In the genomic region with DNA sequence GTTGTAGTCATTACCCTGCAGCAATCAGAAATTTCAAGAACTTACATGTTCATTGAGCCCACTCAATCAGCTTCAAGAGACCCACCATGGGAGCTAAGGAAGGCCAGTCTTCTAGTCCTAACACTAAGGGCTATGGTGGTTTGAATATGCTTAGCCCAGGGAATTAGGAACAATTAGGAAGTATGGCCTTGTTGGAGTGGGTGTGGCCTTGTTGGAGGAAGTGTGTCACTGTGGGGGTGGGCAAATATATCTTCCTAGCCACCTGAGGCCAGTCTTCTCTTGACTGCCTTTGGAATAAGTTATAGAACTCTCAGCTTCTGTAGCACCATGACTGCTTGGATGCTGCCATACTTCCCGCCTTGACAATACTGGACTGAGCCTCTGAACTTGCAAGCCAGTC, we compare ENCODE assay signal across 11 mouse cellular contexts. TPM values are rescaled to one million over a fixed set of nuclear protein-coding genes. Genes with fewer than 3 reads are reported as not detected.
DNase-seq lines count a peak whose midpoint lies in the region; ATAC-seq and TF ChIP-seq lines count a peak whose summit lies in the region.
"Had no signal": no experiment of that assay in that cellular context is flagged by ENCODE, and none has a peak within 500 bp of the region (broad histone marks: within the 10 kb centered on the region; RNA-seq: fewer than 3 reads in every experiment).

No protein-coding gene starts in this region.

- no peaks in the 10 kb centered on the region for H3K27me3 ChIP-seq in forebrain, embryonic 15.5 days
- H3K27me3 ChIP-seq in forebrain, embryonic 11.5 days (ENCODE audit: control insufficient read depth, insufficient read depth, low read length) = no peaks in the 10 kb centered on the region
- no peaks in the 10 kb centered on the region for H3K27me3 ChIP-seq in midbrain, embryonic 16.5 days (ENCODE audit: control insufficient read depth, insufficient read depth, low read depth, low read length)
- no peaks in the 10 kb centered on the region for H3K27me3 ChIP-seq in midbrain, embryonic 13.5 days
- H3K27me3 ChIP-seq in myocyte (ENCODE audit: control insufficient read depth, insufficient read depth, insufficient read length) = no peaks in the 10 kb centered on the region
- H3K27me3 ChIP-seq: embryonic facial prominence, embryonic 12.5 days; limb, embryonic 12.5 days had no signal

- peaks cover 43% of the 10 kb centered on the region for H3K36me3 ChIP-seq in forebrain, embryonic 15.5 days
- H3K36me3 ChIP-seq in forebrain, embryonic 11.5 days (ENCODE audit: control insufficient read depth, insufficient read depth, low read length) = no peaks in the 10 kb centered on the region; the same call in 1 of the 2 replicates
- peaks cover 27% of the 10 kb centered on the region for H3K36me3 ChIP-seq in midbrain, embryonic 16.5 days (ENCODE audit: control insufficient read depth, insufficient read depth, low read length)
- H3K36me3 ChIP-seq in midbrain, embryonic 13.5 days = peaks cover 49% of the 10 kb centered on the region
- H3K36me3 ChIP-seq in myocyte (ENCODE audit: control insufficient read depth, insufficient read depth) = no peaks in the 10 kb centered on the region
- H3K36me3 ChIP-seq: embryonic facial prominence, embryonic 12.5 days had no signal

- H3K4me1 ChIP-seq in forebrain, embryonic 15.5 days = peaks cover 8% of the 10 kb centered on the region
- H3K4me1 ChIP-seq in forebrain, embryonic 11.5 days (replicated peaks; ENCODE audit: control insufficient read depth, insufficient read depth, low read length) = no peaks in the 10 kb centered on the region; the same call in 1 of the 2 replicates
- H3K4me1 ChIP-seq in midbrain, embryonic 16.5 days (ENCODE audit: control insufficient read depth, insufficient read depth, low read length) = peaks cover 6% of the 10 kb centered on the region
- H3K4me1 ChIP-seq in midbrain, embryonic 13.5 days (replicated peaks) = peaks cover 7% of the 10 kb centered on the region
- H3K4me1 ChIP-seq: limb, embryonic 12.5 days had no signal

- 0 out of 2 replicates have a peak, but pooled peaks have one; percentile 3 for ATAC-seq in forebrain, embryonic 15.5 days (replicated peaks)
- no peak for ATAC-seq in forebrain, embryonic 11.5 days (replicated peaks; ENCODE audit: low FRiP score)
- peak; percentile 13; the same call in 1 of the 2 replicates for ATAC-seq in midbrain, embryonic 16.5 days
- no peak for ATAC-seq in midbrain, embryonic 13.5 days

- H3K9me3 ChIP-seq in forebrain, embryonic 15.5 days = no peaks in the 10 kb centered on the region
- no peaks in the 10 kb centered on the region for H3K9me3 ChIP-seq in forebrain, embryonic 11.5 days (ENCODE audit: control insufficient read depth, low read length)
- no peaks in the 10 kb centered on the region for H3K9me3 ChIP-seq in midbrain, embryonic 16.5 days (replicated peaks; ENCODE audit: control insufficient read depth, low read length, poor library complexity, severe bottlenecking)
- H3K9me3 ChIP-seq in midbrain, embryonic 13.5 days = no peaks in the 10 kb centered on the region
- H3K9me3 ChIP-seq: embryonic facial prominence, embryonic 12.5 days; limb, embryonic 12.5 days had no signal

- no peak for DNase-seq in forebrain, embryonic 11.5 days (ENCODE audit: low spot score)
- peak; percentile 17 for DNase-seq in ZHBTc4 (ENCODE audit: low read depth, low spot score)
- no peak for DNase-seq in cerebellum, adult 9-11 months
- DNase-seq in kidney, postnatal 36 days = no peak

- WGBS in forebrain, embryonic 15.5 days = 95% methylated on average over 1 of the region's 1 CpGs
- 100% methylated on average over 1 of the region's 1 CpGs for WGBS in forebrain, embryonic 11.5 days
- 100% methylated on average over 1 of the region's 1 CpGs for WGBS in midbrain, embryonic 16.5 days
- WGBS in midbrain, embryonic 13.5 days = 100% methylated on average over 1 of the region's 1 CpGs

- TF ChIP-seq POLR2A in myocyte (IDR thresholded peaks at IDR 0.05; ENCODE audit: insufficient read length, low read depth) = no peak

- no peak overlapping the region for H3K27ac ChIP-seq in forebrain, embryonic 15.5 days (replicated peaks)
- no peak overlapping the region for H3K27ac ChIP-seq in forebrain, embryonic 11.5 days (ENCODE audit: low read depth, low read length)
- no peak overlapping the region for H3K27ac ChIP-seq in midbrain, embryonic 16.5 days (ENCODE audit: low read length)
- no peak overlapping the region for H3K27ac ChIP-seq in midbrain, embryonic 13.5 days
- H3K27ac ChIP-seq: kidney, postnatal 0 days had no signal

- no peak overlapping the region for H3ac ChIP-seq in myocyte (ENCODE audit: control insufficient read depth, insufficient read length)

- H3K79me2 ChIP-seq in myocyte (ENCODE audit: control insufficient read depth, insufficient read depth) = no peaks in the 10 kb centered on the region

- no peak overlapping the region for H3K4me2 ChIP-seq in forebrain, embryonic 15.5 days (replicated peaks)
- no peak overlapping the region for H3K4me2 ChIP-seq in forebrain, embryonic 11.5 days (ENCODE audit: low read depth, low read length, severe bottlenecking)
- no peak overlapping the region for H3K4me2 ChIP-seq in midbrain, embryonic 16.5 days (ENCODE audit: low read length)
- no peak overlapping the region for H3K4me2 ChIP-seq in midbrain, embryonic 13.5 days (replicated peaks)
- H3K4me2 ChIP-seq in myocyte (ENCODE audit: low read depth) = peak overlapping the region; percentile 42

- no peak overlapping the region for H3K9ac ChIP-seq in forebrain, embryonic 15.5 days (replicated peaks)
- H3K9ac ChIP-seq in forebrain, embryonic 11.5 days (ENCODE audit: low read length) = no peak overlapping the region
- no peak overlapping the region for H3K9ac ChIP-seq in midbrain, embryonic 16.5 days (ENCODE audit: low read depth, low read length)
- H3K9ac ChIP-seq in midbrain, embryonic 13.5 days (replicated peaks) = no peak overlapping the region
- H3K9ac ChIP-seq: embryonic facial prominence, embryonic 12.5 days had no signal

- H3K4me3 ChIP-seq in forebrain, embryonic 15.5 days = no peak overlapping the region
- no peak overlapping the region for H3K4me3 ChIP-seq in forebrain, embryonic 11.5 days (ENCODE audit: low read depth, low read length)
- H3K4me3 ChIP-seq in midbrain, embryonic 16.5 days (ENCODE audit: low read depth, low read length) = no peak overlapping the region
- H3K4me3 ChIP-seq in midbrain, embryonic 13.5 days (replicated peaks) = no peak overlapping the region
- H3K4me3 ChIP-seq in myocyte = no peak overlapping the region

TF ChIP-seq in myocyte, 11 proteins besides CTCF, POLR2A, EP300 and RAD21:
- TF ChIP-seq MAX (IDR thresholded peaks at IDR 0.05; ENCODE audit: low read depth) (no peak), MYOD1 (IDR thresholded peaks at IDR 0.05; ENCODE audit: control insufficient read depth in 1 of 3, insufficient read length in 2 of 3, low read depth in 2 of 3) (no peak), REST (IDR thresholded peaks at IDR 0.05; ENCODE audit: insufficient read depth, insufficient read length) (no peak), POLR2AphosphoS2 (IDR thresholded peaks at IDR 0.05; ENCODE audit: insufficient read length, low read depth) (no peak), TCF3 (IDR thresholded peaks at IDR 0.05; ENCODE audit: insufficient read length, low read depth) (no peak), USF1 (IDR thresholded peaks at IDR 0.05; ENCODE audit: low read depth) (no peak), CEBPB (IDR thresholded peaks at IDR 0.05; ENCODE audit: insufficient read depth, poor library complexity, severe bottlenecking) (no peak), SRF (IDR thresholded peaks at IDR 0.05; ENCODE audit: control insufficient read depth, insufficient read length, low read depth) (no peak), MYOG (IDR thresholded peaks at IDR 0.05; ENCODE audit: control insufficient read depth in 1 of 3, insufficient read depth in 1 of 3, insufficient read length in 2 of 3, low read depth in 2 of 3) (no peak), E2F4 (IDR thresholded peaks at IDR 0.05; ENCODE audit: insufficient read depth) (no peak)

RNA-seq across cellular contexts. Expression of a gene that starts 0.7 kb away (rescaled TPM):
- polyA plus RNA-seq in forebrain, embryonic 15.5 days (2015; fragmentation: Nextera tagmentation; extraction: Ambion mirVana) = 21.3 and 29.5 TPM in 2 replicates
- 26.5 and 29.5 TPM in 2 replicates for polyA plus RNA-seq in forebrain, embryonic 11.5 days (2014; fragmentation: Nextera tagmentation; extraction: Ambion mirVana)
- 24.0 and 25.5 TPM in 2 replicates for polyA plus RNA-seq in midbrain, embryonic 16.5 days (2015; fragmentation: Nextera tagmentation; extraction: Ambion mirVana)
- polyA plus RNA-seq in midbrain, embryonic 13.5 days (2015; fragmentation: Nextera tagmentation; extraction: Ambion mirVana) = 26.2 and 28.4 TPM in 2 replicates
- 16.2 TPM for polyA plus RNA-seq in myocyte (2012; fragmentation: generic; extraction: Trizol)

RNA-seq across cellular contexts. Expression of a gene that starts 27.2 kb away (rescaled TPM):
- polyA plus RNA-seq in forebrain, embryonic 15.5 days (2015; fragmentation: Nextera tagmentation; extraction: Ambion mirVana) = 102 and 106 TPM in 2 replicates
- 15.5 and 17.4 TPM in 2 replicates for polyA plus RNA-seq in forebrain, embryonic 11.5 days (2014; fragmentation: Nextera tagmentation; extraction: Ambion mirVana)
- 168 and 191 TPM in 2 replicates for polyA plus RNA-seq in midbrain, embryonic 16.5 days (2015; fragmentation: Nextera tagmentation; extraction: Ambion mirVana)
- polyA plus RNA-seq in midbrain, embryonic 13.5 days (2015; fragmentation: Nextera tagmentation; extraction: Ambion mirVana) = 90.9 and 91.6 TPM in 2 replicates
- 23.6 TPM for polyA plus RNA-seq in myocyte (2012; fragmentation: generic; extraction: Trizol)

Comparison
In these comparisons a context has a peak if more than half of its experiments do, and no peak if none do; other contexts are left out.
1. ATAC-seq: peak in forebrain, embryonic 15.5 days (single experiment) and midbrain, embryonic 16.5 days (single experiment); none in forebrain, embryonic 11.5 days (single experiment) and midbrain, embryonic 13.5 days (single experiment).